Mouse (Mus musculus) neural tube, embryonic 14.5 days (tissue): ENCODE results near the gene Arvcf. TPM values are rescaled to one million over a fixed set of nuclear protein-coding genes. Genes with fewer than 3 reads are reported as not detected.

Experiments
- ATAC-seq: fragments of 200-750 bp; cut with Nextera tagmentation; 2 replicates; pipeline ENCODE4 v1.8.0; 2017; ENCODE audit warnings: low read depth, mild to moderate bottlenecking, moderate TSS enrichment, moderate library complexity
- H3K27ac ChIP-seq: fragments of 300-500 bp; sonication (generic); 2 replicates; pipeline ENCODE4 v1.5.1; 2014; ENCODE audit warnings: low read depth, mild to moderate bottlenecking, control low read depth, low read length, moderate library complexity, mixed read lengths
- H3K27me3 ChIP-seq: fragments of 300-500 bp; sonication (generic); 2 replicates; pipeline ENCODE4 v1.6.1; 2014; ENCODE audit warnings: low read length; ENCODE audit not compliant: control insufficient read depth, insufficient read depth
- H3K36me3 ChIP-seq: fragments of 300-500 bp; sonication (generic); 2 replicates; pipeline ENCODE4 v1.6.1; 2014; ENCODE audit warnings: low read length, mixed read lengths; ENCODE audit not compliant: control insufficient read depth, insufficient read depth
- H3K4me1 ChIP-seq: fragments of 300-500 bp; sonication (generic); 2 replicates; pipeline ENCODE4 v1.6.1; 2014; ENCODE audit warnings: low read length; ENCODE audit not compliant: control insufficient read depth, insufficient read depth
- H3K4me2 ChIP-seq: fragments of 300-500 bp; sonication (generic); 2 replicates; pipeline ENCODE4 v1.6.1; 2014; ENCODE audit warnings: mild to moderate bottlenecking, low read depth, low read length, control low read depth
- H3K4me3 ChIP-seq: fragments of 300-500 bp; sonication (generic); 2 replicates; pipeline ENCODE4 v1.5.1; 2014; ENCODE audit warnings: low read depth, low read length, control low read depth, mixed read lengths
- H3K9ac ChIP-seq: fragments of 300-500 bp; sonication (generic); replicated peaks from 2 replicates; pipeline ENCODE4 v1.6.1; 2014; ENCODE audit warnings: low read depth, mild to moderate bottlenecking, control low read depth, low read length, mixed read lengths
- H3K9me3 ChIP-seq: fragments of 300-500 bp; sonication (generic); 2 replicates; pipeline ENCODE4 v1.6.1; 2016; ENCODE audit warnings: low read length; ENCODE audit not compliant: control insufficient read depth
- WGBS: fragments of 180-500 bp; shearing (Covaris S2); extraction: QIAGEN DNeasy Blood & Tissue Kit; methylation state at CpG from one replicate; pipeline ENCODE4 v1.1.7; 2014; 5-methylcytosine and 5-hydroxymethylcytosine counted together
- polyA plus RNA-seq: library from polyadenylated mRNA; unstranded; fragments of >200 nt; fragmentation: Nextera tagmentation; extraction: Ambion mirVana; gene quantifications from 2 replicates; pipeline ENCODE4 v1.2.1, GENCODE M21; 2014

The Arvcf gene
- polyA plus RNA-seq, 1 experiment from 2014 or later, result 60.2 TPM

DNA sequence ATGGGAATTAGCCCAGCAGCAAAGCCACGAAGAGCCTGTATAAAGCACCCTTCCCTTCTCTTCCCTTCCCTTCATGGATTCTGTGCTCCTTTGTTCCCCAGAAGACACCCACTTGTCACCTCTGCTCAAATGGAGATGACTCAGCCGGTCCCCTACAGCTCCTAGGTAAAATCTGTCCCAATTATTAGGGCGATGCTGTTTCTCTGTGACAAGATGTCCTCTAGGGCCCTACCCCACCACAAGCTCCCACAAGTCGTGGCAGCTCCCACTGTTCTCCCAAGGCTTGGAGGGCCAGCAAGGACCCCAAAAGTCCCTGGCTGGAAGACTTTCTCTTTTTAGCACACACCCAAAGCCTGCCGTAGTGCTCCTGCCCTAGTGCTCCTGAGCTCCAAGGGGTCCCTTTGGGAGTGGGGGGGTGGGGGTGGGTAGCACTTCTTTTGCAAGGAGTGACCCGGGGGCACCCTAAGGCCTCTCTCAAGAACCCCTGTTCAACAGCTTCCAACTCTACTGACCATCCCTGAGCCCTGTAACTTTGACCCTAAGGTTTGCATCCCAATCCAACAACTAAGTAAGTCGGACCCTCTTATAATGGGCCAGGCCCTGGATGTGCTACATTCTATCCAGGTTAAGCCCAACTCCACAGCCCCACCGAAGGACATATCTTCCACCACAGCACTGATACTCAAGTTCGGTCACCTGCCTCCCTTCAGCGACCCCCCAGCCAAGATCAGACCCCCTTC is 77.7 kb downstream of the Arvcf start:
- Histone ChIP-seq H3K27ac (no peak overlapping the region), H3K9me3 (no peaks in the 10 kb centered on the region), H3K4me2 (peak overlapping the region; percentile 82), H3K4me3 (peak overlapping the region; percentile 79), H3K36me3 (no peaks in the 10 kb centered on the region), H3K9ac (peak overlapping the region; percentile 88), H3K27me3 (no peaks in the 10 kb centered on the region), H3K4me1 (peaks cover 22% of the 10 kb centered on the region)
- peak; percentile 49 for ATAC-seq
- WGBS, result 18% methylated on average over 10 of the region's 10 CpGs

DNA sequence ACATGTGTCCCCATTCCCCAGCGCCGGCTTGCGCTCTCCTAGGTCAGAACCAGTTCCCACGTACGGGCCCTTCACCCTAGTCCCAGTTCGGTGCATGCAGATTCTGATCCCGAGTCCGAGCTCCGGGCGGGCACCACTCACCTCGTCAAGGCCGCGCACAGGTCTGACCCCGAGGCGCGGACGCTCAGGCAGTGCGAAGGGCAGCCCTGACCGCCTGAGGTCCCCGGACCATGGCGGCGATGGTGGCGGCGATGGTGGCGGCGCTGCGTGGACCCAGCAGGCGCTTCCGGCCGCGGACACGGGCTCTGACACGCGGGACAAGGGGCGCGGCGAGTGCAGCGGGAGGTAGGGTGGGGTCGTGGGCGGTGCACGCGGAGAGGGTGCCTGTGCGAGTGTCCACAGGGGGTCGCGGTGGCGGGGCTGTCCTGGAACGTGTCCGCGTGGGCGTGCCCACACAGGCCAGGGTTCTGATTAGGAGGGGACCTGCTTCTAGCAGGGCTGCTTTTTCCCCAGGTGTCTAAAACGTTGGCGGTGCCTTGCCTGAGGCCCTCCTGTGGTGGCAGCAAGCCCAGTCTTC is 78.3 kb downstream of the Arvcf start, which contains the start of gene Txnrd2:
Gene Txnrd2 (plus strand): TSS at position 170 of the 577 bp plus-strand sequence.
- peak within 1 kb of the TSS; percentile 44; the same call in 1 of the 2 replicates for H3K27ac ChIP-seq
- no peaks in the 10 kb centered on the region for H3K27me3 ChIP-seq
- 0% methylated on average over 52 of the region's 52 CpGs for WGBS
- peaks cover 22% of the 10 kb centered on the region for H3K4me1 ChIP-seq
- no peaks in the 10 kb centered on the region for H3K36me3 ChIP-seq
- H3K4me2 ChIP-seq, result peak within 1 kb of the TSS; percentile 82
- ATAC-seq, result peak; percentile 81
- peak within 1 kb of the TSS; percentile 79 for H3K4me3 ChIP-seq
- no peaks in the 10 kb centered on the region for H3K9me3 ChIP-seq
- peak within 1 kb of the TSS; percentile 88 for H3K9ac ChIP-seq

GRCm38 (mm10) chr16:18426802-18427280 is 78.9 kb downstream of the Arvcf start, which contains the start of gene Comt:
TSS of gene Comt (minus strand) at chr16:18426852.
- WGBS, result 58% methylated on average over 5 of the region's 5 CpGs
- H3K27me3 ChIP-seq, result no peaks in the 10 kb centered on the region
- H3K27ac ChIP-seq, result peak within 1 kb of the TSS; percentile 44; the same call in 1 of the 2 replicates
- peak within 1 kb of the TSS; percentile 88 for H3K9ac ChIP-seq
- 0 out of 2 replicates have a peak, but pooled peaks have one; percentile 1 for ATAC-seq
- H3K4me2 ChIP-seq, result peak within 1 kb of the TSS; percentile 82
- H3K4me1 ChIP-seq, result peaks cover 22% of the 10 kb centered on the region
- H3K36me3 ChIP-seq, result no peaks in the 10 kb centered on the region
- H3K9me3 ChIP-seq, result no peaks in the 10 kb centered on the region
- peak within 1 kb of the TSS; percentile 79 for H3K4me3 ChIP-seq

- Histone ChIP-seq H3K4me2 (no peak overlapping the region), H3K27me3 (no peaks in the 10 kb centered on the region), H3K4me1 (peaks cover 22% of the 10 kb centered on the region), H3K9me3 (no peaks in the 10 kb centered on the region), H3K9ac (no peak overlapping the region), H3K27ac (no peak overlapping the region), H3K36me3 (no peaks in the 10 kb centered on the region), H3K4me3 (no peak overlapping the region)
- 86% methylated on average over 5 of the region's 5 CpGs for WGBS
- no peak for ATAC-seq
These were observed 80.1 kb downstream of the Arvcf start for GRCm38 (mm10) chr16:18428011-18428515.

DNA sequence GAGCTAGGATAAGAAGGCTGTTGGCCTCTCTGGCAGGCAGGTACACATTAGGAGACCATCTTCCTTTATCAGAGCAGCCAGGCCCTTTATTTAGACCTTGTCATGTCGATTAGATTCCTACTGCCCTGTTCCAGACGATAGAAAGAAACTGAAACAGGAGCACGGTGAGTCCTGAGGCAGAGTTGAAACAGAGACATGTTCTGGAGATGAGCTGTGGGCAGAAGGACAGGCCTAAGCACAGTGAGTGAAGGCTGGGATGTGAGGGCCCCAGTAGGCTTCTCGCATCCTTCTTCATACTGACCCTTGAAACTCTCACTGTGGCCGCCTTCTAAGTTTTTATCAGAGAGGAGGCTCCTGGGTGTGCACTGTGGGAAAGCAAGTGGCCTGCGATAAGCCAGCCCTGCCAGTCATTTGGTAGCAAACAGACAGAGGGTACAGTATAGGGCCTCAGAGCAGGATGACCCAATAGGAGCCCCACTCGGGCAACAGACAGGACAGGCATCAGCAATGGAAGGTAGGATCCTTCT is 80.6 kb downstream of the Arvcf start:
- WGBS, result 95% methylated on average over 7 of the region's 7 CpGs
- Histone ChIP-seq H3K9ac (no peak overlapping the region), H3K27me3 (no peaks in the 10 kb centered on the region), H3K36me3 (no peaks in the 10 kb centered on the region), H3K4me1 (peaks cover 22% of the 10 kb centered on the region), H3K4me3 (no peak overlapping the region), H3K9me3 (no peaks in the 10 kb centered on the region), H3K4me2 (no peak overlapping the region), H3K27ac (no peak overlapping the region)
- ATAC-seq, result no peak

- WGBS, result 93% methylated on average over 8 of the region's 8 CpGs
- H3K36me3 ChIP-seq, result no peaks in the 10 kb centered on the region
- ATAC-seq, result no peak
These were observed 81.7 kb downstream of the Arvcf start for GRCm38 (mm10) chr16:18429641-18430040.

DNA sequence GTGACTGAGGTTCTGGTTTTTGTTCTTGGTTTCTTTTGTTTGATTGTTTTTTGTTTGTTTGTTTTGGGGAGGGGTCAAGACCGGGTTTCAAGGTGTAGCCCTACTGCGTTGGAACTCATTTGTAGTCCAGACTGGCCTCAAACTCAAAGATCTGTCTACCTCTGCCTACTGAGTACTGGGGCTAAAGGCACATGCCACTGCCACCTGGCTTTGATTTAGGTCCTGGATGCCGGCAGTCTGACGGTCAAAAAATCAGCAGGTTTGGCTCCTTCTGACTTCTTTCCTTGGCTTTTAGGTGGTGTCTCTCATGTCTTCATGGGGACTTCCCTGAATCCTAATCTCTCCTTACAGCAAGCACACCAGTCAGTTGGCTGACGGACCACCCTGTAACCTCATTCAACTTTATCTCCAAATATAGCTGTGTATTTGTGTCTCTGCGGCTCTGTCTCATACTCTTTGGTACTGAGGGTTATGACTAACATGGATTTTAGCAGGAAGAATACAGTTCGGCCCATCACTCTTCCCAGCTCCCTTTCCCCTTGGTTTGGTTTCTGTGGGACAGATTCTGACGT is 82.7 kb downstream of the Arvcf start:
- WGBS, result 89% methylated on average over 8 of the region's 8 CpGs
- H3K9ac ChIP-seq, result no peak overlapping the region
- H3K4me2 ChIP-seq, result no peak overlapping the region
- H3K27ac ChIP-seq, result no peak overlapping the region
- no peaks in the 10 kb centered on the region for H3K36me3 ChIP-seq
- no peaks in the 10 kb centered on the region for H3K9me3 ChIP-seq
- no peaks in the 10 kb centered on the region for H3K27me3 ChIP-seq
- no peak overlapping the region for H3K4me3 ChIP-seq
- H3K4me1 ChIP-seq, result peaks cover 5% of the 10 kb centered on the region
- no peak for ATAC-seq

More at GRCm38 (mm10) chr16:18429641-18430040, 81.7 kb downstream of the Arvcf start:
- Histone ChIP-seq H3K9ac (no peak overlapping the region), H3K4me3 (no peak overlapping the region), H3K4me1 (peaks cover 14% of the 10 kb centered on the region), H3K27me3 (no peaks in the 10 kb centered on the region), H3K9me3 (no peaks in the 10 kb centered on the region), H3K27ac (no peak overlapping the region), H3K4me2 (no peak overlapping the region)

DNA sequence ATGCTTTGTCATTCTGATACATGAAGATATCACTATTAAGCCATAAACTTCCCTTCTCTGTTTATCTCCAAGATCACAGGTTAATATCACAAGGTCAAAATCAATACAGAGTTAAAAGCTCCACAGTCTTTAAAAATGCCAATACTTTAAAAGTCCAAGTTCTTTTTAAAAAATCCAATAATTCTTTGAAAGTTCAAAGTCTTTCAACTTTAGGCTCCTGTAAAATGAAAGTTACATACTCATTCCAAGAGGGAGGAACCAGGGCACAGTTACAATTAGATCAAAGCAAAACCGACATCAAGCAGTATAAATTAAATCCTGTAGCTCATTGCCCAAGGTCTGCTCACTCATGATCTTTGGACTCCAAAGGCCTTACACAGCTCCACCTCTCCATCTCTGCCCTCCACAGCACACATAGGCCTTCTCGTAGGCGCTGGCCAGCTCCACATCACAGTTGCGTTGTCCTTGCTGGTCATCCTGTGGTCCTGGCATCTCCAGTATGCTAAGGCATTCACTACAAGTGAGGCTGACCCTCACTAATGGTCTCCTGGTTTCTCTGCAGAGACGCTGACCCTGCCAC is 85.4 kb downstream of the Arvcf start:
- 94% methylated on average over 5 of the region's 5 CpGs for WGBS
- Histone ChIP-seq H3K9me3 (no peaks in the 10 kb centered on the region), H3K27me3 (no peaks in the 10 kb centered on the region), H3K27ac (no peak overlapping the region), H3K4me1 (no peaks in the 10 kb centered on the region), H3K4me2 (no peak overlapping the region), H3K9ac (no peak overlapping the region), H3K36me3 (no peaks in the 10 kb centered on the region), H3K4me3 (no peak overlapping the region)
- no peak for ATAC-seq
